Mouse (Mus musculus) olfactory bulb, adult 2 months (tissue): Measurements from ENCODE around the gene Sppl3. TPM values are rescaled to one million over a fixed set of nuclear protein-coding genes. Genes with fewer than 3 reads are reported as not detected.

Experiments
- H3K27ac ChIP-seq: fragments of 200-500 bp; 2 replicates; pipeline ENCODE4 v1.5.1; 2012; ENCODE audit warnings: low read depth, low read length; ENCODE audit not compliant: insufficient read depth
- H3K4me1 ChIP-seq: fragments of 200-500 bp; 2 replicates; pipeline ENCODE4 v1.6.1; 2012; ENCODE audit warnings: low read length; ENCODE audit not compliant: control insufficient read depth, insufficient read depth
- H3K4me3 ChIP-seq: fragments of 200-500 bp; 2 replicates; pipeline ENCODE4 v1.5.1; 2012; ENCODE audit warnings: mild to moderate bottlenecking, low read depth, low read length, moderate library complexity; ENCODE audit not compliant: insufficient read depth
- CTCF ChIP-seq: fragments of 200-500 bp; IDR thresholded peaks from 2 replicates; pipeline ENCODE4 v1.5.1; 2012; ENCODE audit warnings: low read depth, mild to moderate bottlenecking, low read length, moderate library complexity; ENCODE audit not compliant: insufficient read depth
- POLR2A ChIP-seq: fragments of 200-500 bp; IDR thresholded peaks from 2 replicates; pipeline ENCODE4 v1.6.1; 2012; ENCODE audit warnings: mild to moderate bottlenecking, low read depth, low read length, moderate library complexity; ENCODE audit not compliant: insufficient read depth
- WGBS: fragments of 180-500 bp; shearing (Covaris S2); methylation state at CpG from one replicate; pipeline ENCODE4 v1.1.7; 2018; 5-methylcytosine and 5-hydroxymethylcytosine counted together
- polyA plus RNA-seq: library from polyadenylated mRNA; stranded (reverse); fragments of >200 nt; gene quantifications from 2 replicates; pipeline ENCODE4 v1.2.4, GENCODE M21; 2012; ENCODE audit warnings: low replicate concordance; ENCODE audit not compliant: missing spikeins, insufficient read depth, insufficient read length

Sppl3 gene
- polyA plus RNA-seq, 1 experiment: not detected

DNA sequence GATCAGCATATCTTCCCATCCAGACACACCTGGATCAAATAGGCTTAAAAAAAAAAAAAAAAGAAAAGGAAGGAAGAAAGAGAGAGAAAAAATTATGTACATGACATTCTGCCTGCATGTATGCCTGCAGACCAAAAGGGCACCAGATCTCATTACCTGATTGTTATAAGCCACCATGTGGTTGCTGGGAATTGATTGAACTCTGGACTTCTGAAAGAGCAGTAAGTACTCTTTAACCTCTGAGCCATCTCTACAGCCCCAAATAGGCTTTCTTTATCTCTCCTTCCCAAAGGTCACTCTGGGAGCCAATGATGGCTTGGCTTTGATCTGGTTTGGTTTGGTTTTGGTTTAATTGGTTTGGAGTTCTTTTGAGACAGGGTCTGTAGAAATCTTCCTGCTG, 25.9 kb upstream of the Sppl3 start:
- Histone ChIP-seq H3K27ac (no peak overlapping the region), H3K4me3 (no peak overlapping the region), H3K4me1 (peaks cover 2% of the 10 kb centered on the region)
- TF ChIP-seq CTCF: no peak
- TF ChIP-seq POLR2A: no peak

DNA sequence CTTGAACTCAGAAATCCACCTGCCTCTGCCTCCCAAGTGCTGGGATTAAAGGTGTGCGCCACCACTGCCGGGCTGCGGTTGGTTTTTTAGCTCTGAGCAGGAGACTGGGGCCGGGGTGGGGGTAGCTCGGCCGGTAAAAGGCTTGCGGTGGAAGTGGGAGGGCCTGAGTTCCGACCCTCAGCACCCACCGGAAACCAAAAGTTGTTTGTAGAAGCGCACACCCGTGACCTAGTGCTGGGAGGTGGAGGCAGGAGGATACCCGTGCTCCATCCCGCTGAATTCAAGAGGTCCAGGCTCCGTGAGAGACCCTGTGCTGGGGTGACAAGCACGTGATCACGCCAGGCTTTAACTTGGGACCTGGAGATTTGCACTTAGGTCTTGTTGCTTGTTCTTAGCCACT, 14.5 kb upstream of the Sppl3 start:
- Histone ChIP-seq H3K4me1 (peaks cover 2% of the 10 kb centered on the region), H3K4me3 (no peak overlapping the region), H3K27ac (no peak overlapping the region)
- 88% methylated on average over 16 of the region's 16 CpGs for WGBS
- no peak for TF ChIP-seq POLR2A
- TF ChIP-seq CTCF: no peak

DNA sequence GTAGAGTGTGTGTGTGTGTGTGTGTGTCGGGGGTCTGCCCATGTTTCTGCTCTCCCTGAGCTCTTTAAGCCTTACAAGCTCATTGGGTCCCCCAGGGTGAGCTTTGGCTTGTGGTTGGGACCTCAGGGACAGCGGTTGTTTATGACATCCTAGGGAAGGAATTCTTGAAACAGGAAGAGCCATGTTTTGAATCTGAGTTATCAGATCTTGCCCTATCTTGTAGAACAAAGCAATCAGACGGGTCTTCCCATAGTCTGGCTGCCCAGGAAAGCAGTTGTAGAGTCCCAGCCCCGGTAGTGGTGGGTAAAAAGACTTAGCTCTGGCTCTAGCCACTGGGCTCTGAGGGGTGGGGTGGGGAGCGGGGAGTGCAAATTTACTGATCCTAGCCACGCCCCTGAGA, 13.6 kb upstream of the Sppl3 start:
- WGBS: 79% methylated on average over 6 of the region's 6 CpGs

DNA sequence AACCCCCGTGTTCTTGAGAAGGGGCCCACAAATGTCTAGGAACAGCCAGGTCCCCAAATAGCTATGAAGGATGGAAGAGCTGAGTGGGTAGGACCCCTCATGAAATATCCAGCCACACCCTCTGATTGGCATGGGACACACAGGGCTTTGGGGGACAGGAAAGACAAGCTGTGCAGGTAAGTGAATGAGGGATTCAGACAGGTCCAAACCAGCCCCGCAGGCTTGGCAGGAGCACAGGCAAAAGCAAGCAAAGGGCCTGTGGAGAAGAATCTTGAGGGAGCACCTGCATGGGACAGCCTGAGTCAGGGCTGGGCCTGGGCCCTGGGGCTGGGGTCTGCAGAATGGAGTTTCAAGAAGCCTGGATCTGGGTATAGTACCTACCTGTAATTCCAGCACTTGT, 10.4 kb upstream of the Sppl3 start:
- H3K4me3 ChIP-seq: no peak overlapping the region
- H3K4me1 ChIP-seq: peaks cover 4% of the 10 kb centered on the region; the same call in 1 of the 2 replicates
- TF ChIP-seq CTCF (no peak), POLR2A (no peak)
- no peak overlapping the region for H3K27ac ChIP-seq
- WGBS: 82% methylated on average over 2 of the region's 2 CpGs

More for the DNA sequence above, 13.6 kb upstream of the Sppl3 start:
- H3K4me1 ChIP-seq: peaks cover 4% of the 10 kb centered on the region; the same call in 1 of the 2 replicates
- H3K27ac ChIP-seq: no peak overlapping the region
- TF ChIP-seq CTCF: no peak
- no peak for TF ChIP-seq POLR2A
- H3K4me3 ChIP-seq: no peak overlapping the region

DNA sequence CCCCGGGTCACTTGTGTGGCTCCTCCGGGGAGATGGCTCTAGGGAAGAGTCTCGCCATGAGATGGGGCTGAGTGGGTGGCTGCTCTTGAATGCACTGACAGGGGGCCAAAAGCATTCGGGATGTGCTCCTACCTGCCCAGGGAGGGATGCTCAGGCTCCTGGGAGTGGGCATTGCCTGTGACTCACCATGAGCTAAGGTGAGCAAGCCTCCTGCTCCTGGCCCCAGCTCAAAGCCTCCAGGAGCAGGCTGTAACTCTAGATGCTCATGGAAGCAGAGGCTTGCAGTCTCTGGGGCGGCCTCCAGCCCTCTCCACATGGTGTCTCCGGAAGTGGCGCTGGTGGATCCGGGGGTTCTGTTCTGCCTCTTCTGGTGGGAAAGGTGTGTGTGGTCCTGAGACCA, 9.5 kb upstream of the Sppl3 start:
- Histone ChIP-seq H3K27ac (no peak overlapping the region), H3K4me1 (peaks cover 4% of the 10 kb centered on the region; the same call in 1 of the 2 replicates), H3K4me3 (no peak overlapping the region)
- 83% methylated on average over 8 of the region's 8 CpGs for WGBS
- TF ChIP-seq CTCF: no peak
- TF ChIP-seq POLR2A: no peak

- WGBS: 85% methylated on average over 6 of the region's 6 CpGs
- TF ChIP-seq POLR2A (no peak), CTCF (no peak)
- Histone ChIP-seq H3K4me1 (peaks cover 11% of the 10 kb centered on the region), H3K4me3 (no peak overlapping the region), H3K27ac (no peak overlapping the region)
Observed at GRCm38 (mm10) chr5:115002781-115003180, 8.2 kb upstream of the Sppl3 start.

DNA sequence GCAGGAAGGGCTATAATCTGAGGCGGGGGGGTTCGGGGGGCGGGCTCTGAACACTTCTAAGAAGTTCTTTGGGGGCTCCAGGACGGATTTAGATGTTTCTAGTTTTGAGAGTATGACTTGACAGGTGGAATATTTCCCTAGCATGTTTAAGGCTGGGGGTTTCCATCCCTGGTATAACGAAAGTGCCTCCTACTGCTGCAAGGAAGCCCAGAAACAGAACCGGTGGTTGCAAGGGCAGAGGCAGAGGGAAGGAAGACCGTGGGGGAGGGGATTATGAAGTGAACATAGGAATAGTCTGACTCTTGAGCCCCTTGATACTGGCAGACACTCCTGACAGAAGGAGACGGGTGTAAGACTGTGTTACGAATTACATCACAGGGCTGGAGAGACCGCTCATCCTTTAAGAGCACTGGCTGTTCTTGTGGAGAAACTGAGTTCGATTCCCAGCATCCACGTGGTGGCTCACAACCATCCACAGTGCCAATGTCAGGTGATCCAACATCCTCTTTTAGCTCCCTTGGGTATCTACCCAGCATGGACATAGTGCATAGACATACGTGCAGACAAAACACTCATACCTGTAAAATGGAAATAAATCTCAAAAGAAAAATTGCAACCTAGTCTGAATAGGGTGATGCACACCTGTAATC, 7.6 kb upstream of the Sppl3 start:
- no peak overlapping the region for H3K27ac ChIP-seq
- 82% methylated on average over 13 of the region's 13 CpGs for WGBS

DNA sequence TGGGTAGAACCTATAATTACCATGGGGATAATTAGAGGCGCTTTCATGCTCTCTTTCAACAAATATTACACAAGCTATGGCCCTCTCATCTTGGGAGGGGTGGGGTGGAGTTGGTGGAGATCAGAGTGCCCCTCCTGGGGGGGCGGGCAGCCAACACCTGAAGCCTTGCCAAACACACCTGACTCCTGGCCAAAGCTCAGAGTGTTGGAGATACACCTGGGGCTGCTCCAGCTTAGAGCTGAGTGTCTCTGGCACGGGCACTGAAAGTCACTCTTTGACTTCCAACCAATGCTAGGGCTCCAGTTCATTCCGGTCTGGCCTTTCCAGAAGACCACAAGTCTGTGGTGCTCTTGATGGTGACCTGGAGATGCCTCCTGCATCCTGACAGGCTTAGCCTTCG, 3.2 kb upstream of the Sppl3 start:
- TF ChIP-seq CTCF (no peak), POLR2A (no peak)
- H3K27ac ChIP-seq: no peak overlapping the region; the same call in 1 of the 2 replicates
- WGBS: 40% methylated on average over 5 of the region's 5 CpGs
- no peak overlapping the region for H3K4me3 ChIP-seq
- peaks cover 19% of the 10 kb centered on the region for H3K4me1 ChIP-seq

More for the DNA sequence above, 7.6 kb upstream of the Sppl3 start:
- no peak for TF ChIP-seq CTCF
- TF ChIP-seq POLR2A: no peak
- Histone ChIP-seq H3K4me3 (no peak overlapping the region), H3K4me1 (peaks cover 17% of the 10 kb centered on the region)

GRCm38 (mm10) chr5:115008307-115008706, 2.6 kb upstream of the Sppl3 start:
- no peak overlapping the region; the same call in 1 of the 2 replicates for H3K27ac ChIP-seq
- 77% methylated on average over 7 of the region's 7 CpGs for WGBS
- H3K4me3 ChIP-seq: no peak overlapping the region
- no peak for TF ChIP-seq POLR2A
- TF ChIP-seq CTCF: no peak
- peaks cover 23% of the 10 kb centered on the region for H3K4me1 ChIP-seq

DNA sequence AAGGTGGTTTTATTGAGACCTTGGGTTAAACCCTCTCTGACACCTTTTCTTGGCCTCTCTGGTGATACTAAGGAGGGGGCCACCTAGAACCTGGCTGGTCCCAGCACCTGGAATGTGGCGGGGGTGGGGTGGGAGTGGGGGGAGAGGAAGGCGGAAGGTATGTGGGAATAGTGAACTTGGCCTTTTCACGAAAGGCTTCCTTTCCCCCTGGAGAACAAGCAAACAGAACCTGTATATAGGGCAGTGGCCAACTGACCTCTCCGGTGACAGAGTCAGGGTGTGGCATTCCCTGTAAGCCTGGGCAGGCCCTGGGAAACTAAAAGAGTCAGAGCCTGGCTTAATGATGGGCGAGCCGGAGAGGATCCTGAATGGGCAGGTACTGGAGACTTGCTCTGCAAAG, 1.8 kb upstream of the Sppl3 start:
- Histone ChIP-seq H3K4me3 (no peak overlapping the region), H3K27ac (no peak overlapping the region), H3K4me1 (peaks cover 25% of the 10 kb centered on the region)
- 91% methylated on average over 6 of the region's 6 CpGs for WGBS
- TF ChIP-seq POLR2A (no peak), CTCF (no peak)
